Mouse (Mus musculus) cerebellum, adult 2 months (tissue): ENCODE data around the gene Hoxa2.

Experiments
- CTCF ChIP-seq: fragments of 200-500 bp; IDR thresholded peaks from 2 replicates; pipeline ENCODE4 v1.5.1; 2011; ENCODE audit warnings: low read depth, mild to moderate bottlenecking, control low read depth, low read length, moderate library complexity, borderline replicate concordance; ENCODE audit not compliant: insufficient read depth
- POLR2A ChIP-seq: fragments of 200-500 bp; IDR thresholded peaks from 2 replicates; pipeline ENCODE4 v1.6.1; 2011; ENCODE audit warnings: low read length, control low read depth, borderline replicate concordance; ENCODE audit not compliant: insufficient read depth

DNA sequence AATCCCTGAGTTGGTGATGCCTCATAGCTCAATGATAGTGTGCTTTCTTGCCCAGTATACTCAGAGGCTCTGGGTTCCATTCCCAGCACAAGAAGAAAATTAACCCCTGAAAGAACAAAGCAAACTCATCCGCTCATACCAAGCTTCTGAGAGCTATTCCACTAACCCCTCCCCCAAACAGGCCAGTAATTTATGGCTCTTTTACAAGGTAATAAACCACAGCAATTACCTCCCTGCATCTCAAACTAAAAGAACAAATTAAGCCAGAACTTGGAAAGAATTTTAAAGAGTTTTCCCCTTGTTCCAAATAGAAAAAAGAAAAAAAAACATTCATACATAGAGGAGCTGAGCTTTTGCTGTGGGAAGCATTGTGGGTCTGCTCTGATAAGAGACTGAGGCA, 18.2 kb upstream of the Hoxa2 start:
- TF ChIP-seq POLR2A (no peak), CTCF (no peak)
